Comparison of ENCODE assay signal across 1 mouse cellular context in genomic region chr17:34836856-34837221, GRCm38 (mm10).
TF ChIP-seq lines count a peak whose summit lies in the region.

TSS of gene Stk19 (minus strand) at chr17:34836945.
TSS of gene Dxo (plus strand) at chr17:34837019.

TF ChIP-seq in MEL, 35 proteins besides CTCF, POLR2A, EP300 and RAD21 (continued from another document):
- TF ChIP-seq MAX (IDR thresholded peaks at IDR 0.05; ENCODE audit: low read length) (peak; percentile 54; the same call in 1 of the 2 replicates), ELF1 (IDR thresholded peaks at IDR 0.05; ENCODE audit: low read depth, low read length) (peak; percentile 99), JUND (IDR thresholded peaks at IDR 0.05; ENCODE audit: low read depth, low read length) (no peak), NELFE (IDR thresholded peaks at IDR 0.05; ENCODE audit: low read depth, low read length) (peak; percentile 74), MYC (IDR thresholded peaks at IDR 0.05; ENCODE audit: low read depth, low read length) (peak; percentile 57; the same call in 1 of the 2 replicates), ZC3H11A (IDR thresholded peaks at IDR 0.05; ENCODE audit: low read depth, low read length) (peak; percentile 34; the same call in 1 of the 2 replicates), ZKSCAN1 (IDR thresholded peaks at IDR 0.05; ENCODE audit: low read depth, low read length) (no peak), RCOR1 (IDR thresholded peaks at IDR 0.05; ENCODE audit: low read depth, low read length) (no peak), ETS1 (IDR thresholded peaks at IDR 0.05; ENCODE audit: low read depth, low read length) (peak; percentile 45), MXI1 (IDR thresholded peaks at IDR 0.05; ENCODE audit: low read depth, low read length) (peak; percentile 90), MAFK (IDR thresholded peaks at IDR 0.05; ENCODE audit: borderline replicate concordance, low read depth, low read length) (no peak), GATA1 (IDR thresholded peaks at IDR 0.05; ENCODE audit: low read depth, low read length) (no peak), USF2 (IDR thresholded peaks at IDR 0.05; ENCODE audit: borderline replicate concordance in 1 of 2, insufficient read depth in 1 of 2, low read depth in 1 of 2, low read length in 2 of 2) (no peak)
